Mouse (Mus musculus) gastrocnemius, postnatal 25 days (tissue): ENCODE measurements around the gene Boc. TPM values are rescaled to one million over a fixed set of nuclear protein-coding genes. Genes with fewer than 3 reads are reported as not detected.

Experiments
- DNase-seq: peaks from one replicate; pipeline ENCODE4 v3.0.0; 2022
- total RNA-seq, 2 experiments: library from RNA; stranded (reverse); gene quantifications; 1 replicate in 1 of 2; 2 replicates in 1 of 2; pipeline ENCODE4 v1.2.3; 2021

Boc gene
- total RNA-seq, 2 experiments from 2014 or later, result 4.0 to 5.7 TPM

- no peak for DNase-seq
Measured at GRCm38 (mm10) chr16:44552726-44553125, 6.0 kb downstream of the Boc start.

GRCm38 (mm10) chr16:44552036-44552435 is 6.7 kb downstream of the Boc start:
- DNase-seq, result no peak

- no peak for DNase-seq
Measured at GRCm38 (mm10) chr16:44551491-44551890, 7.2 kb downstream of the Boc start.

- no peak for DNase-seq
Measured at GRCm38 (mm10) chr16:44550843-44551242, 7.9 kb downstream of the Boc start.

GRCm38 (mm10) chr16:44549867-44550679 is 8.6 kb downstream of the Boc start:
- no peak for DNase-seq

- DNase-seq, result no peak
Measured at GRCm38 (mm10) chr16:44549381-44549780, 9.3 kb downstream of the Boc start.

GRCm38 (mm10) chr16:44547976-44548375 is 10.7 kb downstream of the Boc start:
- DNase-seq, result no peak

GRCm38 (mm10) chr16:44546831-44547230 is 11.9 kb downstream of the Boc start:
- no peak for DNase-seq

- no peak for DNase-seq
Measured at GRCm38 (mm10) chr16:44545939-44546338, 12.8 kb downstream of the Boc start.

- DNase-seq, result no peak
Measured at GRCm38 (mm10) chr16:44545153-44545552, 13.5 kb downstream of the Boc start.

GRCm38 (mm10) chr16:44543098-44543497 is 15.6 kb downstream of the Boc start:
- DNase-seq, result no peak

GRCm38 (mm10) chr16:44542029-44542690 is 16.5 kb downstream of the Boc start:
- DNase-seq, result no peak

GRCm38 (mm10) chr16:44539611-44540010 is 19.1 kb downstream of the Boc start:
- DNase-seq, result no peak

- no peak for DNase-seq
Measured at GRCm38 (mm10) chr16:44538401-44539395, 20.0 kb downstream of the Boc start.

GRCm38 (mm10) chr16:44534122-44534521 is 24.6 kb downstream of the Boc start:
- DNase-seq, result no peak

GRCm38 (mm10) chr16:44533522-44533921 is 25.2 kb downstream of the Boc start:
- DNase-seq, result no peak

GRCm38 (mm10) chr16:44532851-44533250 is 25.8 kb downstream of the Boc start:
- no peak for DNase-seq

- DNase-seq, result no peak
Measured at GRCm38 (mm10) chr16:44531239-44531797, 27.4 kb downstream of the Boc start.

- DNase-seq, result no peak
Measured at GRCm38 (mm10) chr16:44530829-44531228, 27.9 kb downstream of the Boc start.

- no peak for DNase-seq
Measured at GRCm38 (mm10) chr16:44530191-44530590, 28.5 kb downstream of the Boc start.

GRCm38 (mm10) chr16:44529691-44530090 is 29.0 kb downstream of the Boc start:
- DNase-seq, result no peak

- DNase-seq, result no peak
Measured at GRCm38 (mm10) chr16:44528955-44529354, 29.7 kb downstream of the Boc start.
